34 mouse cellular contexts compared by ENCODE assay signal in genomic region chr5:27481706-27482105, GRCm38 (mm10). TPM values are rescaled to one million over a fixed set of nuclear protein-coding genes. Genes with fewer than 3 reads are reported as not detected.
DNase-seq lines count a peak whose midpoint lies in the region; ATAC-seq lines count a peak whose summit lies in the region.
"Had no signal": no experiment of that assay in that cellular context is flagged by ENCODE, and none has a peak within 500 bp of the region (broad histone marks: within the 10 kb centered on the region; RNA-seq: fewer than 3 reads in every experiment).

No protein-coding gene starts in this region.

- H3K4me3 ChIP-seq in hindbrain, embryonic 13.5 days = no peak overlapping the region
- H3K4me3 ChIP-seq in hindbrain, embryonic 16.5 days (ENCODE audit: low read length) = no peak overlapping the region
- H3K4me3 ChIP-seq: embryonic facial prominence, embryonic 13.5 days; erythroblast, embryonic 14.5 days; forebrain, embryonic 13.5 days; gastrocnemius, adult 2 months; heart, embryonic 15.5 days; limb, embryonic 13.5 days; liver, embryonic 13.5 days had no signal

- no peaks in the 10 kb centered on the region for H3K9me3 ChIP-seq in hindbrain, embryonic 13.5 days
- no peaks in the 10 kb centered on the region for H3K9me3 ChIP-seq in hindbrain, embryonic 16.5 days (ENCODE audit: control insufficient read depth, low read length)
- H3K9me3 ChIP-seq: embryonic facial prominence, embryonic 13.5 days; forebrain, embryonic 13.5 days; G1E; heart, embryonic 15.5 days; limb, embryonic 13.5 days; liver, embryonic 13.5 days had no signal

- ATAC-seq in hindbrain, embryonic 13.5 days (ENCODE audit: low FRiP score) = no peak
- ATAC-seq in hindbrain, embryonic 16.5 days = no peak
- ATAC-seq: forebrain, embryonic 13.5 days; inflammation-experienced regulatory T-cells, adult 6 months had no signal

- WGBS in hindbrain, embryonic 13.5 days = 79% methylated on average over 2 of the region's 2 CpGs
- 61% methylated on average over 2 of the region's 2 CpGs for WGBS in hindbrain, embryonic 16.5 days

- H3K27me3 ChIP-seq in hindbrain, embryonic 13.5 days = no peaks in the 10 kb centered on the region
- no peaks in the 10 kb centered on the region for H3K27me3 ChIP-seq in hindbrain, embryonic 16.5 days (replicated peaks; ENCODE audit: control insufficient read depth, insufficient read depth, low read length)
- H3K27me3 ChIP-seq: CH12.LX; embryonic facial prominence, embryonic 13.5 days; forebrain, embryonic 13.5 days; heart, embryonic 15.5 days; limb, embryonic 13.5 days; liver, embryonic 13.5 days had no signal

- peaks cover 10% of the 10 kb centered on the region; the same call in 1 of the 2 replicates for H3K36me3 ChIP-seq in hindbrain, embryonic 13.5 days
- H3K36me3 ChIP-seq in hindbrain, embryonic 16.5 days (ENCODE audit: control insufficient read depth, insufficient read depth, low read length) = no peaks in the 10 kb centered on the region
- H3K36me3 ChIP-seq: embryonic facial prominence, embryonic 13.5 days; G1E; heart, embryonic 15.5 days; limb, embryonic 13.5 days; liver, embryonic 13.5 days had no signal

- H3K4me1 ChIP-seq in hindbrain, embryonic 13.5 days (replicated peaks) = no peaks in the 10 kb centered on the region; the same call in 1 of the 2 replicates
- H3K4me1 ChIP-seq in hindbrain, embryonic 16.5 days (ENCODE audit: control insufficient read depth, insufficient read depth, low read depth, low read length) = no peaks in the 10 kb centered on the region; the same call in 1 of the 2 replicates
- H3K4me1 ChIP-seq: embryonic facial prominence, embryonic 13.5 days; forebrain, embryonic 13.5 days; heart, embryonic 15.5 days; limb, embryonic 13.5 days; liver, embryonic 13.5 days had no signal

- peak overlapping the region; percentile 40; the same call in 1 of the 2 replicates for H3K27ac ChIP-seq in hindbrain, embryonic 13.5 days
- H3K27ac ChIP-seq in hindbrain, embryonic 16.5 days (ENCODE audit: low read depth, low read length) = no peak overlapping the region
- H3K27ac ChIP-seq: embryonic facial prominence, embryonic 13.5 days; forebrain, embryonic 13.5 days; gastrocnemius, adult 2 months; heart, embryonic 15.5 days; limb, embryonic 13.5 days; liver, embryonic 13.5 days; stomach, postnatal 0 days had no signal

- no peak overlapping the region for H3K9ac ChIP-seq in hindbrain, embryonic 13.5 days
- H3K9ac ChIP-seq in hindbrain, embryonic 16.5 days (ENCODE audit: low read depth, low read length) = no peak overlapping the region
- H3K9ac ChIP-seq: embryonic facial prominence, embryonic 13.5 days; forebrain, embryonic 13.5 days; heart, embryonic 15.5 days; limb, embryonic 13.5 days; liver, embryonic 13.5 days had no signal

- no peak overlapping the region for H3K4me2 ChIP-seq in hindbrain, embryonic 13.5 days
- no peak overlapping the region for H3K4me2 ChIP-seq in hindbrain, embryonic 16.5 days (ENCODE audit: low read length)
- H3K4me2 ChIP-seq: embryonic facial prominence, embryonic 13.5 days; forebrain, embryonic 13.5 days; heart, embryonic 15.5 days; limb, embryonic 13.5 days; liver, embryonic 13.5 days; midbrain, embryonic 11.5 days had no signal

- peak; percentile 52 for DNase-seq in layer of hippocampus, adult 9-11 months
- DNase-seq in layer of hippocampus, adult 9-10 months (ENCODE audit: low spot score) = no peak
- DNase-seq in cerebellum, adult 9-10 months = peak; percentile 51
- peak; percentile 21 to 41 for DNase-seq in layer of hippocampus, postnatal 14 days (ENCODE audit: low spot score in 2 of 2)
- DNase-seq in gastrocnemius, adult 18-20 months (ENCODE audit: low spot score) = no peak
- DNase-seq: adrenal gland, adult 8-10 months; B cell, adult 2 months; embryo, embryonic 11 days; gastrocnemius, adult 2 months; heart, postnatal 36 days; kidney, adult 8-10 months; kidney, postnatal 14 days; liver, embryonic 13.5 days; lung, adult 2 months; lung, postnatal 14 days; thymus, adult 2 months had no signal

RNA-seq across cellular contexts. Expression of gene Speer4b, which starts 19.5 kb away (rescaled TPM):
- polyA plus RNA-seq in hindbrain, embryonic 13.5 days (2015; fragmentation: Nextera tagmentation; extraction: Ambion mirVana) = 0.26 and 0.97 TPM in 2 replicates
- 0.61 and 1.0 TPM in 2 replicates for polyA plus RNA-seq in hindbrain, embryonic 16.5 days (2015; fragmentation: Nextera tagmentation; extraction: Ambion mirVana)
- under 1 TPM in 1 of 2 experiments, not detected in 1; 0.17 TPM for total RNA-seq in layer of hippocampus, postnatal 14 days (2021)
- not detected for total RNA-seq in gastrocnemius, adult 18-20 months (2021)
- total RNA-seq: adrenal gland, adult 8-10 months; CH12.LX; G1E; gastrocnemius, adult 2 months; gastrocnemius, postnatal 4 days; heart, postnatal 36 days; layer of hippocampus, postnatal 10 days; left cerebral cortex, postnatal 14 days; megakaryocyte progenitor cell, adult 5-6 weeks had no signal
- polyA plus RNA-seq: embryonic facial prominence, embryonic 13.5 days; erythroblast, embryonic 14.5 days; G1E; heart, embryonic 15.5 days; inflammation-experienced regulatory T-cells, adult 6 months; limb, embryonic 13.5 days; liver, embryonic 13.5 days; lung, adult 2 months; midbrain, embryonic 11.5 days; neural tube, embryonic 11.5 days; small intestine, adult 2 months; stomach, postnatal 0 days; thymus, adult 2 months had no signal

Comparison
In these comparisons a context has a peak if more than half of its experiments do, and no peak if none do; other contexts are left out.
1. DNase-seq: peak in layer of hippocampus, adult 9-11 months (single experiment), cerebellum, adult 9-10 months (single experiment) and layer of hippocampus, postnatal 14 days (2 of 2); none in layer of hippocampus, adult 9-10 months (single experiment) and gastrocnemius, adult 18-20 months (single experiment).